Mouse (Mus musculus): ENCODE measurements around the gene Gtf2h2. TPM values are rescaled to one million over a fixed set of nuclear protein-coding genes. Genes with fewer than 3 reads are reported as not detected.
"Not testable (repeated sequence)": the region's sequence is repeated elsewhere in the genome, so short reads cannot be mapped to it uniquely, and the experiment has no call there.

Gtf2h2 gene
- total RNA-seq, 2 experiments from 2014 or later = 47.9 to 53.2 TPM

- no peak for DNase-seq (ENCODE audit: extremely low spot score in 1 of 2, low spot score in 1 of 2)
Observed at GRCm38 (mm10) chr13:100493313-100493712, 934 bp upstream of the Gtf2h2 start.

DNA sequence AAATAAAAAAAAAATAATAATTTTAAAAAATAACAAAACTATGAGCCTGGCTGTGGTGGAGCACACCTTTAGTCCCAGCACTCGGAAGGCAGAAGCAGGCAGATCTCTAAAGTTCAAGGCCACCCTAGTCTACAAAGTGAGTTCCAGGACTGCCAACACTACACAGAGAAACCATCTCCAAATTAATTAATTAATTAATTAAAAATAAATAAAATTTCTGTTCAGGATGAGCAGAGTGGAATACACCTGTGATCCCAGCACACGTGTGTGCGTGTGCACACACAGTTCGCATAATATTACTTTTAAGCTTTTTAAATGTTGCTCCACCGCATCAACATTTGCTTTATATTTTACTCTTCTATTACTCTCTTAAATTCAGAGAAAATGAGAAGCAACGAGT is 756 bp downstream of the Gtf2h2 start:
- no peak for DNase-seq (ENCODE audit: extremely low spot score in 1 of 2, low spot score in 1 of 2)

- no peak for DNase-seq (ENCODE audit: extremely low spot score in 1 of 2, low spot score in 1 of 2)
Observed at GRCm38 (mm10) chr13:100490424-100490823, 2.0 kb downstream of the Gtf2h2 start.

- DNase-seq (ENCODE audit: extremely low spot score in 1 of 2, low spot score in 1 of 2) = no peak
Observed at GRCm38 (mm10) chr13:100483610-100484009, 8.8 kb downstream of the Gtf2h2 start.

GRCm38 (mm10) chr13:100463527-100464222 is 28.7 kb downstream of the Gtf2h2 start:
- no peak for DNase-seq (ENCODE audit: extremely low spot score in 1 of 2, low spot score in 1 of 2)

- DNase-seq (ENCODE audit: extremely low spot score in 1 of 2, low spot score in 1 of 2) = no peak
Observed at GRCm38 (mm10) chr13:100461336-100461735, 31.0 kb downstream of the Gtf2h2 start.

DNA sequence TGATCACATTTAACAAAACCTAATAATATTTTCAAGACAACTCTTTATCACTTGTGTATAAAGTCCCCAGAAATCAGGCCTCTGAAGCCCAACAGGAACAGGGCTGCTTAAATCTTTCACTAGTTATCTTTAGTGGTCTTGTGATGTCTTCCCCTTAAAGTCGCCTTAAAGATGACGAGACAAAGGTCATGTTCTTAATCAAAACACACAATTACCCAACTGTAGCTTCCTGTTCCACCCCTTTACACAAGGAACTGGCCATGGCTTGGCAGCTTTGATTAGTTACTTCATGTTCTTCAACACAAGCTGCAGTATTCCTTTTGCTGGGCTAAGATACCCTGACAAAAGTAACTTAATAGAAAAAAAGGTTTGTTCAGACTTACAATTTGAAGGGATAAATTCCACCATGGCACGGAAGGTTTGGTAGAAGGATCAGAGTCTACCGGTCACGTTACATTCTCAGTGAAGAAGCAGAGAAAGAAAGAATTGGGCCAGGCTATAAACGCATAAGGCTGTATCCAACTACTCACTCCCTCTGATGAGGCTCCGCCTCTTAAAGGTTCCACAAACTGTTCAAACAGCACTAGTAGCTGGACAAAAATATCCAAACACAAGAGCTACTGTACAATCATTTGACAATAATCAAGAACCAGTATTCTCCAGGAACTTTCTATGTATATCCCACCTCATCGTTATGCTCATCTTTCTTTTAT is 39.8 kb downstream of the Gtf2h2 start, which contains the start of gene Naip1:
Gene Naip1, minus strand, starts transcription at position 455 of the 713 bp plus-strand sequence.
- DNase-seq (ENCODE audit: extremely low spot score in 1 of 2, low spot score in 1 of 2) = not testable (repeated sequence)

GRCm38 (mm10) chr13:100449495-100449894 is 42.9 kb downstream of the Gtf2h2 start:
- no peak for DNase-seq (ENCODE audit: extremely low spot score in 1 of 2, low spot score in 1 of 2)

DNA sequence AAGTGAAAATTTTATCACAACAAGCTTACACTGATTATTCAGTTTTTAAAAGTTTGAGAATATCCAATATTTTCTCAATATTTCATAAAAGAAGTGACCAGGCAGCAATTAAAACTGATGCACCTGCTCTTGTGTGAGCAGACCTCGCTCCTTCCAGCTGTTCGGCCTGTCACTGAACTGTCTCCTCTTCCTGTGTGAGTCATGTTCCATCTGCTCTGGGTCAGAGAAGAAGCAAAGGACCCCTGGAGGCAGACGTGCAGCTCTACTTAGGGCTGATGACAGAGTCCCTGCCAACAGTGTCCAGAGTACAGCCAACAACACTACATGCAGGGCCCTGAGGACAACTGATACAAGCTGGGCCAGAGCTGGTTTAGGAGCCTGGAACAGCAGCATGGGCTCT is 52.3 kb downstream of the Gtf2h2 start:
- no peak for DNase-seq (ENCODE audit: extremely low spot score in 1 of 2, low spot score in 1 of 2)

DNA sequence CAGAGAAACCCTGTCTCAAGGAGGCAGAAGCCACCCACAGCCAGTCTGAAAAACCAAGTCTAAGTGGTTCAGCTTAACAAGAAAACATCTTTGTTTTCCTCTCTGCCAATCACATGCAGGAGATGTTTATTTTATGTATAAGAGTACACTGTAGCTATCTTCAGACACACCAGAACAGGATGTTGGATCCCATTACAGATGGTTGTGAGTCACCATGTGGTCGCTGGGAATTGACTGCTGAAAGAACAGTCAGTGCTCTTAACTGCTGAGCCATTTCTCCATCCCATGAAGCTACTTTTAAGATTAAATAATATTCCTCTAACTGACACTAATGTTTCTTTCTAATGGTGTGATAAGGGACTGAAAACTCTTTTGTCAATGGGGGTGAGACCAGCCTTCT is 53.7 kb downstream of the Gtf2h2 start:
- DNase-seq (ENCODE audit: extremely low spot score in 1 of 2, low spot score in 1 of 2) = no peak

- DNase-seq (ENCODE audit: extremely low spot score in 1 of 2, low spot score in 1 of 2) = no peak
Observed at GRCm38 (mm10) chr13:100437322-100437825, 55.0 kb downstream of the Gtf2h2 start.

DNA sequence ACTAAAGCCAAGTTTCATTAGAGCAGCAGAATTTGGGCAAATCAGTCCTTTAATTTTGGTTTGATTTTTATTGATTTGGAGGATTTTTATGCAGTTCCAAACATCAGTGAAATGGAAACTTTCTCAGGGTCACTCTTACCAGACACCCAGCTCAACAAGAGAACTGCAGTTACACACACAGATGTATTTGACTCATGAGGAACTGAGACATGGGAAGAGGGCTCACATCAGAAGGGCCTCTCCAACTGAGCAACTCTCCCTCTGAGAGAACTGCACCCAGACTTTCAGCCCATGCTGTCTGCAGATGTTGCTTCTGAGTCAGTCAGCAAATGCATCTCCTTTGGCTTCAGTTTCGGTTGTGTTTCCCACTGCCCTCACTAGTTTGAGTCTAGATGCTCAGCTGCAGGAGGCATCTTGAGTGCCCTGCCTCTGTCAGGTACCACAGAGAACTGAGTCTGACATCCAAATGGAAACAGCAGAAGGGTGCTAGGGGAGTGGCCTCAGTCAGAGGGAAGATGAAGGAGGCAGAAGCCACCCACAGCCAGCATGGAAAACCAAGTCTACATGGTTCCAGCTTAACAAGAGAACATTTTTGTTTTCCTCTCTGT is 55.7 kb downstream of the Gtf2h2 start:
- DNase-seq (ENCODE audit: extremely low spot score in 1 of 2, low spot score in 1 of 2) = not testable (repeated sequence)

- DNase-seq (ENCODE audit: extremely low spot score in 1 of 2, low spot score in 1 of 2) = not testable (repeated sequence)
Observed at GRCm38 (mm10) chr13:100419958-100420357, 72.4 kb downstream of the Gtf2h2 start.

- no peak for DNase-seq (ENCODE audit: extremely low spot score in 1 of 2, low spot score in 1 of 2)
Observed at GRCm38 (mm10) chr13:100414428-100414827, 78.0 kb downstream of the Gtf2h2 start.

Other genes with a start within 250 kb of the Gtf2h2 start
- gene Naip5, start 246.3 kb downstream of the Gtf2h2 start, total RNA-seq (2021) = under 1 TPM; 0.30 to 0.49 TPM
- under 1 TPM; 0.17 to 0.28 TPM for gene Naip6, start 174.9 kb downstream of the Gtf2h2 start, total RNA-seq (2021)
- under 1 TPM; 0.15 to 0.16 TPM for gene Naip1, start 39.7 kb downstream of the Gtf2h2 start, total RNA-seq (2021)
- 10 to 100 TPM; 12.4 to 13.2 TPM for gene Ocln, start 60.1 kb upstream of the Gtf2h2 start, total RNA-seq (2021)
- 1 to 10 TPM; 1.1 to 1.2 TPM for gene Marveld2, start 124.4 kb upstream of the Gtf2h2 start, total RNA-seq (2021)
- 10 to 100 TPM; 93.3 to 93.7 TPM for gene Ak6, start 158.4 kb upstream of the Gtf2h2 start, total RNA-seq (2021)
- 10 to 100 TPM; 13.2 to 14.0 TPM for gene Rad17, start 158.5 kb upstream of the Gtf2h2 start, total RNA-seq (2021)
- 10 to 100 TPM; 20.8 to 23.3 TPM for gene Taf9, start 159.0 kb upstream of the Gtf2h2 start, total RNA-seq (2021)
- under 1 TPM; 0.17 to 0.42 TPM for gene Ccdc125, start 177.1 kb upstream of the Gtf2h2 start, total RNA-seq (2021)
- 10 to 100 TPM; 36.3 to 38.6 TPM for gene Cdk7, start 238.4 kb upstream of the Gtf2h2 start, total RNA-seq (2021)

All from layer of hippocampus, postnatal 25 days (tissue).